Mouse (Mus musculus): ENCODE results near the gene Dgcr8.
"Not testable (repeated sequence)": the region's sequence is repeated elsewhere in the genome, so short reads cannot be mapped to it uniquely, and the experiment has no call there.

The Dgcr8 gene

DNA sequence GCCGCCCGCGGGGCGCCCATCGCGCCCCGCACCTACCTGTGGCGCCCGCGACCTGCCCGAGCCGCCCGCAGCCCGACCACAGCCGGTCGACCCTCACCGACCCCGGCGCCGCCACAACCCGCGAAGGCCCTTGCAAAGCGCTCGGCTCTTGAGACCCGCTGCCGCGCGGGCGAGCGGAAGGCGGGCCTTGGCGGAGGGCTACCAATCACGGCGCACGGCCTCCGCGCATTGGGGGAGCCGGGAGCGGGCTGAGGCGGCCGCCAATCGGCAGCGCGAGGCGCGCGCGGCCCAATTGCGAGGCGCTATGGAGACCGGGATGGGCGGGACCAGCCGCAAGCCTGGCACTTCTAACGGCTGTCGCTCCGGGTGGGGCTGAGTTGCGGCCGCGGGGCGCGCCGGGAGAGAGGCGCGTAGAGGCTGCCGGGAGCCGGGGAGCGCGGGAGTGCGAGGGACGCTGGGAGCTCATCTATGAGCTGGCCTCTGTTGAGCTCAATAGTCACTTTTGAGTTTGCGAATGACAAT is at the start of gene Dgcr8:
Gene Dgcr8, minus strand, starts transcription at position 180 of the 522 bp plus-strand sequence.
- in situ Hi-C loops (cut with MboI; ENCODE audit: low sequenced_read_pairs) = no loop called here

GRCm38 (mm10) chr16:18337261-18337660 is 48.2 kb upstream of the Dgcr8 start:
- in situ Hi-C loops (cut with MboI; ENCODE audit: low sequenced_read_pairs) = no loop called here

DNA sequence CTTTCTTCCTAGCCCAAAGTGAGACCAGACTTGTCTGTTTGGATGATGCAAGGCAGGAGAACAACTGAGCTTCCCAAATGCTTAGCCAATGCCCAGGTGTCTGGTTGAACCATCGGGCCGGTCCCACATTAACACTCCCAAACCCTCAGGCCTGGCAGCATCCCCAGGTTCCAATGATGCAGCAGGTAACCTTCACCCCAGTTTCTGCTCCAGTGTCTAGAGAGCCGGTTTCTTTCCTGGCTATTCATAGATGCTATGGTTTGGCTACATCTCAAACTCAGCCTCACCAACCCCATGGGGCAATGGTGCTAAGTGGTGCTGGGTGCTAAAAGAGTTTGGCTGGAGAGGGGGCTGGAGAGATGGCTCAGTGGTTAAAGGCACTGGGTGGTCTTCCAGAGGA is 46.9 kb upstream of the Dgcr8 start:
- in situ Hi-C loops (cut with MboI; ENCODE audit: low sequenced_read_pairs) = no loop called here

DNA sequence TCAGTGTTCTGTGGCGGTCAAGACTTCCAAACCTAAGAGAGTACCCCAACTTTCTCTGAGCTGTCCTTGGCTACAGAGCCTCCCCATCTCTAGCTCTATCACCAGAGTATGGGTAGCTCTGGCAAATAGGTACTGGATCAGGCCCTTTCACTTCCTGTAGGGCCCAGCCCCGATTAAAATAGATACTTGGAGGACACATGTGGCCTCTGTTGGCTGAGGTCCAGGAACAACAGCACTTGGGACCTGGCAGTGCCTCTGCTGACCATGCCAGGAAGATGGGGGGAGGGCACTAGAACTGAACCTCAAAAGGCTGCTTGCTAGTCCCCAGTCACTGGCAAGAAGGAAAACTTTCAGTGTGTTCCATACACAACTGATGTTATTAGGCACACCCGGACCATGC is 44.9 kb upstream of the Dgcr8 start:
- in situ Hi-C loops (cut with MboI; ENCODE audit: low sequenced_read_pairs) = no loop called here

GRCm38 (mm10) chr16:18328524-18328923 is 39.5 kb upstream of the Dgcr8 start:
- in situ Hi-C loops (cut with MboI; ENCODE audit: low sequenced_read_pairs) = no loop called here

GRCm38 (mm10) chr16:18327936-18328335 is 38.9 kb upstream of the Dgcr8 start:
- in situ Hi-C loops (cut with MboI; ENCODE audit: low sequenced_read_pairs) = no loop called here

DNA sequence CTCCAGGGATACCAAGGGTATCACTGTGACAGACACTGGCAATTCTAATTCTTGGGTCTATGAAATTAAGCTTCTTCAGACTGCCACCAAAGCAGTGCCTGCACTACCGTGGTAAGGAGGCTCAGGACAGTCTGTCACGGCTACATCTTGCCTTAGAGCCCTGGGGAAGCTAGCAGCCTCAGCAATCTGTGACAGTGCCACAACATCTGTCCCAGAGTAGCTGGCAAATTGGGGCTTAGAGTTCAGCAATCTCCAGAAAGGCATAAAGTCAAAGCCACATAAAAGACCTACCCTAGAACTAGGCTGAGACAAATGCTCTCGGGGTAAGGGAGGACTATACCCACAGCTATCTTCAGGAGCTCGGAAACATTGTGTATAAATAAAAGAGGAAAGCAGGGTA is 36.7 kb upstream of the Dgcr8 start:
- in situ Hi-C loops (cut with MboI; ENCODE audit: low sequenced_read_pairs) = no loop called here

- in situ Hi-C loops (cut with MboI; ENCODE audit: low sequenced_read_pairs) = no loop called here
Observed at GRCm38 (mm10) chr16:18324031-18324430, 35.0 kb upstream of the Dgcr8 start.

DNA sequence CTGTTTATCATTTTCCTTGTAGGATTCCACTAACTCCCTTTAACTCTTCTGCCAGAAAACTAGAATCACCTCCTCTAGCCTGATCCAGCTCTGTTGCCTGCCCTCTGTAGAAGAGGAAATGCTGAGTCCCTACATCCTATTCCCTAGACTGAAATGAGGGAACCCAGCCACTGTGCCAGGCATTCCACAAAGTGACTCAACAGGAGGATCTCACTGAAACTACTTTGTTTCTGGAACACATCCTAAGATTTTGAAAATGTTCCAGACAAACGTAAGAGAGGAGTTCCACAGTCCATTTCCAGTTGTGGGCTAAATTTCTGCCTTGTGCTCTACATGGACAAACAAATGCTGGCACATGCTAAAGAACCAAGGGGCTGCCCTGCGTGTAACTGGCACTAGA is 34.4 kb upstream of the Dgcr8 start:
- in situ Hi-C loops (cut with MboI; ENCODE audit: low sequenced_read_pairs) = no loop called here

- in situ Hi-C loops (cut with MboI; ENCODE audit: low sequenced_read_pairs) = no loop called here
Observed at GRCm38 (mm10) chr16:18321443-18321842, 32.4 kb upstream of the Dgcr8 start.

DNA sequence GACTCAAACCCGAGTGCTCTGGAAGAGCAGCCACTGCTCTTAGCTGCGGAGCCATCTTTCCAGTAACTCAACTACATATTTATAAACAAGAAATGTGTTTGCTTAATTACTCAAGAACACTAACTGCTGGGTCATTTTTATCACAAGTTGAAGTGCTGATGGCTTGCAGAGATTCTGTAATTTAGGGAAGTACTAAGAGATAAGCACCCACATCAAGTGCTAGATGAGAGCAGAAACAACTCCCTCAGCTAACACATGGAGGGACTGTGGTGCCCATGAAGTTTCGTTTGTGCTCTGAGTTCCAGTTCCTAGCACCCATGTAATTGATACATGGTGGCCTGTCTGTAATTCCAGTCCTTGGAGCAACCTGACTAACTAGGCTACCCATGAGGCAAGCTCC is 29.9 kb upstream of the Dgcr8 start:
- in situ Hi-C loops (cut with MboI; ENCODE audit: low sequenced_read_pairs) = no loop called here

GRCm38 (mm10) chr16:18308159-18308558 is 19.1 kb upstream of the Dgcr8 start:
- in situ Hi-C loops (cut with MboI; ENCODE audit: low sequenced_read_pairs) = no loop called here

DNA sequence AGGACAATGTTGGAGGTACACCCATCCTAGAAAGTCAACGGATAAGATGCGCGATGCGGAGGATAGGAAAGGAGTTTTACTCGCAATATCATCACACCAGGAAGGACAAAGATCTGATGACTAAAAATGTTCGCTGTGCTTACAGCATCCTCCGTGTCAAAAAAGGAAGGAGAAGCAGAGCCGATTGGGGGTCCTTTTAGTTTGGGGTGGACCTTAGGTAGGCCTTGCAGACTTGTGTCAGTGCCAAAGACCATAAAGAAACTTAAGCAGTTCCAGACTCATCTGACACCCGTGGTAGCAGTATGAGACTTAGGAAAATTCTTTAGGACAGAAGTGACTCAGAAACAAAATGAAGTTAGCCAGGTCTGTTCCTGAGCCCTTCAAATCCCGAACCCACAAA is 568 bp upstream of the Dgcr8 start:
- in situ Hi-C loops (cut with MboI; ENCODE audit: low sequenced_read_pairs) = not testable (repeated sequence)

- in situ Hi-C loops (cut with MboI; ENCODE audit: low sequenced_read_pairs) = no loop called here
Observed at GRCm38 (mm10) chr16:18288581-18289061, 425 bp downstream of the Dgcr8 start.

DNA sequence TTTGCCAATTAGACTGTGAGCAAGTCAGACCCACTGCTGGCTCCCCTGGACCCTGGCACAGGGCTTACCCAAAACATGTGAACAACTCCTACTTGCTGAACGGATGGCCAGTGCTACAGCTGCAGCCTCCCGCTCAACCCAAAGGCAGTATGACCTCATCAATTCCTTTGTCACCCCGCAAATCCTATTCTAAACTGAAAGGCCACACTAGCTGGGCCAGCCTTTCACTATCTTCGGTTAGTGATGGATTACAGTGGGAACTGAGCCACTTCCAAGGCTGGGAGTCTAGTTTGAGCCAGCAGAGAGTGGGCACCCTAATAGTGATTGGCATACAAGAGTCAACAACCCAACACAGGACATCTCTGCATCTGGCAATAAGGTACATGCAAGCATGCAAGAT is 880 bp downstream of the Dgcr8 start:
- in situ Hi-C loops (cut with MboI; ENCODE audit: low sequenced_read_pairs) = no loop called here

- in situ Hi-C loops (cut with MboI; ENCODE audit: low sequenced_read_pairs) = no loop called here
Observed at GRCm38 (mm10) chr16:18275166-18275565, 13.9 kb downstream of the Dgcr8 start.

- in situ Hi-C loops (cut with MboI; ENCODE audit: low sequenced_read_pairs) = no loop called here
Observed at GRCm38 (mm10) chr16:18268182-18268581, 20.9 kb downstream of the Dgcr8 start.

- in situ Hi-C loops (cut with MboI; ENCODE audit: low sequenced_read_pairs) = no loop called here
Observed at GRCm38 (mm10) chr16:18265024-18265423, 24.0 kb downstream of the Dgcr8 start.

- in situ Hi-C loops (cut with MboI; ENCODE audit: low sequenced_read_pairs) = no loop called here
Observed at GRCm38 (mm10) chr16:18258221-18258620, 30.8 kb downstream of the Dgcr8 start, which contains the start of gene Gm49776. Gm49776 (minus strand) TSS chr16:18258321.

DNA sequence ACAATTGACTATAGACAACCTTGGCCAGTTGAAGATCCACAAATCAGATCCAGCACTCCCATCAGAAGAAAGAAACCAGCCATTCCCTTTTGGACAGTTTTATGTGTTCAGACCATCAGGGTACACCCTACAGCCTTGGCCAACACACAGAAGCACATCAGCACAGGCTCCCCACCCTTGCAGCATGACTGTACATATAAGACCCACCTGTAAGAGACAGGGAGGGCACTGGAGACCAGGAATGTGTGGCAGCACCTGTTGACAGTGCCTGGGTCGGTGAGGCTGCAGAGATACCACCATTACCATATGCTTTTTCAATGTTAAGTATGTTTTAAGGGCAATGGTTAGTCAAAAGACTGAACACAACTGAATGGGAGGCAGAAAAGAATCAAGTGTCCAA is 35.2 kb downstream of the Dgcr8 start:
- in situ Hi-C loops (cut with MboI; ENCODE audit: low sequenced_read_pairs) = no loop called here

- in situ Hi-C loops (cut with MboI; ENCODE audit: low sequenced_read_pairs) = no loop called here
Observed at GRCm38 (mm10) chr16:18252736-18253135, 36.3 kb downstream of the Dgcr8 start.

DNA sequence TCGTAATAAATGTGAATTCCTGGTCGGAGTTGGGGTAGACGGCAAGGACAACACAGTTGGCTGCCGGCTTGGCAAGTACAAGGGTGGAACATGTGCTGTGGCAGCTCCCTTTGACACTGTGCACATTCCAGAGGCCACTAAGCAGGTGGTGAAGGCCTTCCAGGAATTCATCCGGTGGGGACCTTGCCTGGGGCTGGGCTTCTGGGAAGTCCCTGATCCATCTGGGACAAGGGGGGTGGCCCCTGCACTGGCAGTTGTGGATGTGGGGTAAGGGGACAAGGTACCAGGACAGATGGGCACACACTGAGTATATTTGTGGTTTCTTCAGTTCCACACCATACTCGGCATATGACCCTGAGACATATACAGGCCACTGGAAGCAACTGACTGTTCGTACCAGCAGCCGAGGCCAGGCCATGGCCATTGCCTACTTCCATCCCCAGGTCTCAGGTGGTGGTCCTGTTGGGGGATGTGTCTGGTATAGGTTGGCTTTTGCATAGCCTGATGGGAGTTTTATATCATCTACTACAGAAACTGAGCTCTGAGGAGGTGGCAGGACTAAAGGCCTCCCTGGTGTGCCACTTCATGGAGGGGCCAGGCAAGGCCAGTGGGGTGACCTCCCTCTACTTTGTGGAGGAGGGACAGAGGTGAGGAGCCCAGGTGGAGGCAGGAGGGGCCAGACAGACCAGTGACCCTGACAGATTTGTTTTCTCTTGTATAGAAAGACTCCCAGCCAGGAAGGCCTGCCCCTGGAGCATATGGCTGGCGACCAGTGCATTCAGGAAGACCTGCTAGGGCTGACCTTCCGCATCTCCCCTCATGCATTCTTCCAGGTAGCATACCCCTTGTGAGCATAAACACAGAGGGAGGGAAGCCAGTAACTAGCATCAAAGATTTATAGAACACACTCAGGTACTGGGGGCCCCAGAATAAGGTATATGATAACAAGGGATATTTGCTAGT is 37.9 kb downstream of the Dgcr8 start:
- in situ Hi-C loops (cut with MboI; ENCODE audit: low sequenced_read_pairs) = no loop called here
